Mouse (Mus musculus) thymus, postnatal 10 days (tissue): Measurements from ENCODE around the gene Sdhc.
"Not testable (repeated sequence)": the region's sequence is repeated elsewhere in the genome, so short reads cannot be mapped to it uniquely, and the experiment has no call there.

Experiments used
- DNase-seq, 2 experiments: peaks; one replicate each; pipeline ENCODE4 v3.0.0; 2021; ENCODE audit warnings: low spot score in 2 of 2

The Sdhc gene

GRCm38 (mm10) chr1:171112986-171113385, 37.4 kb downstream of the Sdhc start:
- no peak for DNase-seq

- DNase-seq = peak in 1 of 2 experiments; percentile 16
Observed at GRCm38 (mm10) chr1:171111781-171112575, 38.4 kb downstream of the Sdhc start.

GRCm38 (mm10) chr1:171111020-171111780, 39.2 kb downstream of the Sdhc start:
- peak; percentile 78 to 90 for DNase-seq

- DNase-seq = peak in 1 of 2 experiments; percentile 14
Observed at GRCm38 (mm10) chr1:171110659-171111019, 39.8 kb downstream of the Sdhc start.

GRCm38 (mm10) chr1:171109620-171110019, 40.8 kb downstream of the Sdhc start:
- no peak for DNase-seq

- no peak for DNase-seq
Observed at GRCm38 (mm10) chr1:171105226-171105625, 45.2 kb downstream of the Sdhc start.

GRCm38 (mm10) chr1:171103179-171103840, 47.1 kb downstream of the Sdhc start:
- no peak for DNase-seq

GRCm38 (mm10) chr1:171102547-171103177, 47.7 kb downstream of the Sdhc start:
- peak; percentile 75 to 85 for DNase-seq

- peak; percentile 65 to 67 for DNase-seq
Observed at GRCm38 (mm10) chr1:171101733-171102546, 48.5 kb downstream of the Sdhc start.

- no peak for DNase-seq
Observed at GRCm38 (mm10) chr1:171101033-171101432, 49.4 kb downstream of the Sdhc start.

GRCm38 (mm10) chr1:171097612-171098011, 52.8 kb downstream of the Sdhc start:
- no peak for DNase-seq

- DNase-seq = no peak
Observed at GRCm38 (mm10) chr1:171097136-171097535, 53.3 kb downstream of the Sdhc start.

GRCm38 (mm10) chr1:171096110-171096964, 54.1 kb downstream of the Sdhc start:
- no peak for DNase-seq

GRCm38 (mm10) chr1:171094424-171094823, 56.0 kb downstream of the Sdhc start:
- no peak for DNase-seq

GRCm38 (mm10) chr1:171090761-171091160, 59.6 kb downstream of the Sdhc start:
- DNase-seq = no peak

GRCm38 (mm10) chr1:171089891-171090290, 60.5 kb downstream of the Sdhc start:
- no peak for DNase-seq

GRCm38 (mm10) chr1:171088237-171088869, 62.0 kb downstream of the Sdhc start:
- not testable (repeated sequence) for DNase-seq

GRCm38 (mm10) chr1:171085718-171086117, 64.7 kb downstream of the Sdhc start:
- no peak for DNase-seq

- DNase-seq = not testable (repeated sequence)
Observed at GRCm38 (mm10) chr1:171081512-171082231, 68.7 kb downstream of the Sdhc start.
